Mouse (Mus musculus) right cerebral cortex, postnatal 25 days (tissue): ENCODE results near the gene Nfe2.

Experiments
- DNase-seq: peaks from one replicate; pipeline ENCODE4 v3.0.0; 2022

The Nfe2 gene

GRCm38 (mm10) chr15:103257790-103258728 is at the start of gene Nfe2:
Gene Nfe2 (minus strand): TSS chr15:103258403.
- no peak for DNase-seq

GRCm38 (mm10) chr15:103307125-103307524 is 48.9 kb upstream of the Nfe2 start:
- peak; percentile 82 for DNase-seq

GRCm38 (mm10) chr15:103305792-103306645 is 47.8 kb upstream of the Nfe2 start:
- no peak for DNase-seq

GRCm38 (mm10) chr15:103305070-103305678 is 47.0 kb upstream of the Nfe2 start:
- peak; percentile 95 for DNase-seq

- DNase-seq, result no peak
Observed at GRCm38 (mm10) chr15:103304616-103304969, 46.4 kb upstream of the Nfe2 start.

GRCm38 (mm10) chr15:103303916-103304615 is 45.9 kb upstream of the Nfe2 start:
- DNase-seq, result no peak

- no peak for DNase-seq
Observed at GRCm38 (mm10) chr15:103302341-103303021, 44.3 kb upstream of the Nfe2 start.

GRCm38 (mm10) chr15:103301547-103302340 is 43.5 kb upstream of the Nfe2 start:
- no peak for DNase-seq

- no peak for DNase-seq
Observed at GRCm38 (mm10) chr15:103301046-103301445, 42.8 kb upstream of the Nfe2 start.

- DNase-seq, result no peak
Observed at GRCm38 (mm10) chr15:103300560-103300959, 42.4 kb upstream of the Nfe2 start.

GRCm38 (mm10) chr15:103300067-103300471 is 41.9 kb upstream of the Nfe2 start:
- peak; percentile 78 for DNase-seq

GRCm38 (mm10) chr15:103299644-103300043 is 41.4 kb upstream of the Nfe2 start:
- no peak for DNase-seq

- DNase-seq, result no peak
Observed at GRCm38 (mm10) chr15:103298861-103299616, 40.8 kb upstream of the Nfe2 start.

GRCm38 (mm10) chr15:103298026-103298425 is 39.8 kb upstream of the Nfe2 start:
- DNase-seq, result no peak

- DNase-seq, result no peak
Observed at GRCm38 (mm10) chr15:103297313-103297712, 39.1 kb upstream of the Nfe2 start.

- DNase-seq, result no peak
Observed at GRCm38 (mm10) chr15:103295851-103296250, 37.6 kb upstream of the Nfe2 start.

- no peak for DNase-seq
Observed at GRCm38 (mm10) chr15:103294649-103295048, 36.4 kb upstream of the Nfe2 start.

GRCm38 (mm10) chr15:103293375-103293774 is 35.2 kb upstream of the Nfe2 start:
- no peak for DNase-seq

- no peak for DNase-seq
Observed at GRCm38 (mm10) chr15:103292673-103293345, 34.6 kb upstream of the Nfe2 start.

- no peak for DNase-seq
Observed at GRCm38 (mm10) chr15:103290843-103291242, 32.6 kb upstream of the Nfe2 start.
